Mouse (Mus musculus): ENCODE measurements around the gene Gpr4. TPM values are rescaled to one million over a fixed set of nuclear protein-coding genes. Genes with fewer than 3 reads are reported as not detected.

Gpr4 gene
- total and polyA plus RNA-seq, 2 experiments from 2014 or later, result 3.8 to 4.4 TPM

DNA sequence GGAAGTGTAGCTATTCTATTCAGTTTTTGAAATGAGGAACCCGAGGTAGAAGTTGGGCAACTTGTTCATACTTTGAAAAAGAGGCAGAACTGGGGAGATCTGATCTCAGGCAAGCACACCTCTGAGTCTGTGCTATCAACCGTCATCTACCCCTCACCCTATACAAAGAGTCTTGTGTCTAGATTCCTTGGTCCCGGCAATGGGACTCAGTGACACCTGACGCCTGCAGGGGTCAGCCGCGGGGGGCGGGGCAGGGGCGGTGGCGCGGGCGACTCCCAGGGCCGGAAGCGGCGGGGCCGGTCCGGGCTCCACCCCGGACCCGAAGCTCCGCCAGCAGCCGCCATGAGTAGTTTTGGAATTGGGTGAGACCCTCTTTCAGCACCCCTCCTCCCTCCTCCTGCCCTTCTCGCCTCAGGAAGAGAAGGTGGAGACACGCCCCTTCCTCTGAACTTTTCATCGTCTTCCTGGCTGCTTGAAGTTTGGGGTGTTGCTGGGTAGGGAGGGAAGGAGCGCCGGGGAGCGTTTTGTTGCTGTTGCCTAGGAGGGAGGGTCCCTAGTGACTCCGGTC is 31.4 kb upstream of the Gpr4 start:
- Histone ChIP-seq H3K9ac (replicated peaks; ENCODE audit: low read length) (peak overlapping the region; percentile 25; the same call in 1 of the 2 replicates), H3K4me2 (ENCODE audit: low read depth, low read length) (peak overlapping the region; percentile 54), H3K27ac (no peak overlapping the region), H3K36me3 (ENCODE audit: insufficient read depth, low read length) (peaks cover 6% of the 10 kb centered on the region; the same call in 1 of the 2 replicates), H3K4me3 (ENCODE audit: low read length) (peak overlapping the region; percentile 29), H3K27me3 (ENCODE audit: insufficient read depth, low read length) (0 out of 2 replicates have a peak, but pooled peaks cover 5% of the 10 kb centered on the region), H3K9me3 (ENCODE audit: low read length) (no peaks in the 10 kb centered on the region), H3K4me1 (ENCODE audit: insufficient read depth, low read length) (peaks cover 10% of the 10 kb centered on the region; the same call in 1 of the 2 replicates)
- no peak for TF ChIP-seq CTCF (IDR thresholded peaks at IDR 0.05; ENCODE audit: low read depth)
- DNase-seq (ENCODE audit: low spot score), result no peak
- no peak for ATAC-seq
- 7% methylated on average over 26 of the region's 27 CpGs for WGBS

DNA sequence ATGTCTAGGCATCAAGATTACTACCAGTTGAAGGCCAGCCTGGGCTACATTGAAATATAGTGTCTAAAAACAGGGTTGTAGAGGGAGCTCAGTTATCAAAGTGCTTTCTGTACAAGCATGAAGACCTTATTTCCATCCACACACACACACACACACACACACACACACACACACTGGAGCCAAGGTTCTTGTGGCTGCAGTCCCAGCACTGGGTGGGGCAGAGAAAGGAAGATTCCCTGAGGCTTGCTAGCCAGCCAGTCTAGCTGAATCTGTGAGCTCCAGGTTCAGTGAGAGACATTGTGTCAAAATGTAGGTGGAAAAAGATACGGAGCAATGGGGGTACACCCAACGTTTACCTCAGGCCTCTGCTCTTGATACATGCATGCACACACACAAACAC is 28.1 kb upstream of the Gpr4 start:
- Histone ChIP-seq H3K27me3 (ENCODE audit: insufficient read depth, low read length) (0 out of 2 replicates have a peak, but pooled peaks cover 5% of the 10 kb centered on the region), H3K36me3 (ENCODE audit: insufficient read depth, low read length) (peaks cover 10% of the 10 kb centered on the region; the same call in 1 of the 2 replicates), H3K9me3 (ENCODE audit: low read length) (no peaks in the 10 kb centered on the region), H3K4me3 (ENCODE audit: low read length) (no peak overlapping the region), H3K4me2 (ENCODE audit: low read depth, low read length) (no peak overlapping the region), H3K4me1 (ENCODE audit: insufficient read depth, low read length) (peaks cover 9% of the 10 kb centered on the region; the same call in 1 of the 2 replicates), H3K9ac (replicated peaks; ENCODE audit: low read length) (0 out of 2 replicates have a peak overlapping the region, but pooled peaks have one; percentile 3), H3K27ac (peak overlapping the region; percentile 54; the same call in 1 of the 2 replicates)
- 53% methylated on average over 2 of the region's 2 CpGs for WGBS
- ATAC-seq (no peak), DNase-seq (ENCODE audit: low spot score) (no peak)
- TF ChIP-seq CTCF (IDR thresholded peaks at IDR 0.05; ENCODE audit: low read depth), result no peak

DNA sequence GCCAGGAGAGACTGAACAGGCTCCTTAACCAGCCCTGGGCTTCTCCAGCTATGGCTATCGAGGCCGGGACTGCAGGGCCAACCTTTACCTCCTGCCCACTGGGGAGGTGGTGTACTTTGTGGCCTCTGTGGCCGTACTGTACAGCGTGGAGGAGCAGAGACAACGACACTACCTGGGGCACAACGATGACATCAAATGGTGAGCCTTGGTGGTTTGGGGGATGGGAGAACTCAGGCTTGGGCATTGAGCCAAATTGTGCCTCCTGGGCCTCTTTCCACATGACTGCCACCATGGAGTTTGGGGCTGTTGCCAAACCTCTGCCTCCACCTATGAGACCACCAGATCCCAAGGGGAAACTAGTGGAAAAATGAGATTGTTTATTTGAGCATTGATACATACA is 27.6 kb upstream of the Gpr4 start:
- H3K27ac ChIP-seq, result peak overlapping the region; percentile 54; the same call in 1 of the 2 replicates
- H3K9ac ChIP-seq (replicated peaks; ENCODE audit: low read length), result 0 out of 2 replicates have a peak overlapping the region, but pooled peaks have one; percentile 3
- peaks cover 5% of the 10 kb centered on the region; the same call in 1 of the 2 replicates for H3K4me1 ChIP-seq (ENCODE audit: insufficient read depth, low read length)
- ATAC-seq (0 out of 2 replicates have a peak, but pooled peaks have one; percentile 33), DNase-seq (ENCODE audit: low spot score) (peak; percentile 63)
- peaks cover 10% of the 10 kb centered on the region; the same call in 1 of the 2 replicates for H3K36me3 ChIP-seq (ENCODE audit: insufficient read depth, low read length)
- no peaks in the 10 kb centered on the region for H3K9me3 ChIP-seq (ENCODE audit: low read length)
- no peak overlapping the region for H3K4me3 ChIP-seq (ENCODE audit: low read length)
- H3K4me2 ChIP-seq (ENCODE audit: low read depth, low read length), result no peak overlapping the region
- no peak for TF ChIP-seq CTCF (IDR thresholded peaks at IDR 0.05; ENCODE audit: low read depth)
- WGBS, result 33% methylated on average over 6 of the region's 6 CpGs
- 0 out of 2 replicates have a peak, but pooled peaks cover 2% of the 10 kb centered on the region for H3K27me3 ChIP-seq (ENCODE audit: insufficient read depth, low read length)

DNA sequence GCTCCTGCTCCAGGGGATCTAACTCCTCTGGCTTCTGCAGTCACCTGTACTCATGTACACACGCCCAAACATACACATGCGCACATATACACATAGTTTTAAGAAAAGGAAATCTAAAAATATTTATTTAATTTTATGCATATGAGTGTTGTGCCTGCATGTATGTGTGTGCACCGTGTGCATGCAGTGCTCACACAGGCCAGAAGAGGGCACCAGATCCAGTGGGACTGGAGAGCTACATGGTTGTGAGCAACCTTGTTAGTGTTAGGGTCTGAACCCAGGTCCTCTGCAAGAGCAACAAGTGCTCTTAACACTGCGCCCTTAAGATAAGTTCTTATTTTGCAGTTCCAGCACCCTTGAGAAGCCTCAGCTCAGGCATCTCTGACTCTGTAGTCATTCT is 17.7 kb upstream of the Gpr4 start:
- Histone ChIP-seq H3K27ac (no peak overlapping the region), H3K36me3 (ENCODE audit: insufficient read depth, low read length) (peaks cover 25% of the 10 kb centered on the region), H3K4me3 (ENCODE audit: low read length) (no peak overlapping the region), H3K4me2 (ENCODE audit: low read depth, low read length) (no peak overlapping the region), H3K9me3 (ENCODE audit: low read length) (no peaks in the 10 kb centered on the region), H3K27me3 (ENCODE audit: insufficient read depth, low read length) (no peaks in the 10 kb centered on the region), H3K9ac (replicated peaks; ENCODE audit: low read length) (no peak overlapping the region), H3K4me1 (ENCODE audit: insufficient read depth, low read length) (no peaks in the 10 kb centered on the region)
- 99% methylated on average over 4 of the region's 4 CpGs for WGBS
- TF ChIP-seq CTCF (IDR thresholded peaks at IDR 0.05; ENCODE audit: low read depth), result peak; percentile 49
- DNase-seq (ENCODE audit: low spot score) (no peak), ATAC-seq (no peak)

DNA sequence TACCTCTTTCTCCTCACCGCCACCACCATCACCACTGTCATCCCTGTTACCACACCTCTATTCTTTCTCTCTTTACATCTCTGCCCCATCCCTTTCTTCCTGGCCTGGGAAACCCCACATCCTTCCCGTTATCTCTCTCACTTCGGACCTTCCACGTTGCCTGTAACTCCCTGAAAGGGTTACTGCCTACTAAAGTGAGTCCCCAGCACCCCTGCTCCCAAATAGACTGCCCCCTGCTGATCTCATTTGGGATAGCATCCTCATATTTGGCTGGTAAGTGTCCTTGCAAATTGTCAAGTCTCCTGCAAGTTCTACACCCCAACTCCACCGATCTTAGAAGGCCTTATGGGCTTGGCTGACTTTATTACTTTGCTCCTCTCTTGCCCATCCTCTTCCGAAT is 15.7 kb upstream of the Gpr4 start:
- 67% methylated on average over 6 of the region's 6 CpGs for WGBS
- ATAC-seq (no peak), DNase-seq (ENCODE audit: low spot score) (peak; percentile 48)
- H3K27ac ChIP-seq, result no peak overlapping the region
- H3K9me3 ChIP-seq (ENCODE audit: low read length), result no peaks in the 10 kb centered on the region
- H3K4me1 ChIP-seq (ENCODE audit: insufficient read depth, low read length), result no peaks in the 10 kb centered on the region
- H3K27me3 ChIP-seq (ENCODE audit: insufficient read depth, low read length), result no peaks in the 10 kb centered on the region
- no peak overlapping the region for H3K4me3 ChIP-seq (ENCODE audit: low read length)
- no peak overlapping the region for H3K9ac ChIP-seq (replicated peaks; ENCODE audit: low read length)
- peaks cover 27% of the 10 kb centered on the region for H3K36me3 ChIP-seq (ENCODE audit: insufficient read depth, low read length)
- peak; percentile 61 for TF ChIP-seq CTCF (IDR thresholded peaks at IDR 0.05; ENCODE audit: low read depth)
- H3K4me2 ChIP-seq (ENCODE audit: low read depth, low read length), result no peak overlapping the region

DNA sequence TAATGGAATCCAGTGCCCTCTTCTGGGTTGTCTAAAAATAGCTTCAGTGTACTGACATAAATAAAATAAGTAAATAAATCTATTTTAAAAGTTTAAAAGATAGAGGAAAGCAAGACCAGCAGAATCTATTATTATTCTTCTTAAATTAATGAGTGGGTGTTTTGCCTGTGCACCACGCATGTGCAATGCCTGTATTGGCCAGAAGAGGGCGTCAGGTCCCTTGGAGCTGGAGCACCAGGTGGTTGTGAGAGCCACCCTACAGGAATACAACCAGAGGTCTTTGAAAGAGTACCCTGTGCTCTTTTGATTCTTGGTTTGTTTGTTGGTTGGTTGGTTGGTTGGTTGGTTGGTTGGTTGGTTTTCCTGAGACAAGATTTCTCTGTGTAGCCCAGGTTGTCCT is 14.4 kb upstream of the Gpr4 start:
- no peak for ATAC-seq
- H3K36me3 ChIP-seq (ENCODE audit: insufficient read depth, low read length), result peaks cover 27% of the 10 kb centered on the region; the same call in 1 of the 2 replicates

DNA sequence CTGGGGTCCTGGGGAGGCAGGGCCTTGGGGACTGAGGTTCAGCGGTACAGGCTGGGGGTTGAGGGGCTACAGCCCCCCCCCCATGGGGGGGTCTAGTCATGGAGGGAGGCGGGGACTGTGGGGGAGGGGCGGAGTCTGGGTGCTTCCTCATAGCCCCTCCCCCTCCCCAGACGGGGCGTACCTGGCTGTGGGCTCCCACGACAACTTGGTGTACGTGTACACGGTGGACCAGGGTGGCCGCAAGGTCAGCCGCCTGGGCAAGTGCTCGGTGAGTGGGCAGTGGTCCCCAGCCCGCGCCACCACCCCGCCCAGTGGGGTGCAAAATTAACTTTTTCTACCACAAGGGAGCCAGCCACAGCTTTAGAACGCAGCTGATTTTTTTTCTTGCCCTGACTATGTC is 10.7 kb upstream of the Gpr4 start:
- H3K4me3 ChIP-seq (ENCODE audit: low read length), result no peak overlapping the region
- H3K4me1 ChIP-seq (ENCODE audit: insufficient read depth, low read length), result no peaks in the 10 kb centered on the region
- H3K36me3 ChIP-seq (ENCODE audit: insufficient read depth, low read length), result peaks cover 27% of the 10 kb centered on the region
- H3K9ac ChIP-seq (replicated peaks; ENCODE audit: low read length), result no peak overlapping the region
- H3K9me3 ChIP-seq (ENCODE audit: low read length), result no peaks in the 10 kb centered on the region
- no peaks in the 10 kb centered on the region for H3K27me3 ChIP-seq (ENCODE audit: insufficient read depth, low read length)
- TF ChIP-seq CTCF (IDR thresholded peaks at IDR 0.05; ENCODE audit: low read depth), result no peak
- WGBS, result 75% methylated on average over 8 of the region's 15 CpGs
- H3K4me2 ChIP-seq (ENCODE audit: low read depth, low read length), result no peak overlapping the region
- ATAC-seq (no peak), DNase-seq (ENCODE audit: low spot score) (no peak)
- H3K27ac ChIP-seq, result no peak overlapping the region

More for the DNA sequence above, 14.4 kb upstream of the Gpr4 start:
- H3K4me2 ChIP-seq (ENCODE audit: low read depth, low read length), result no peak overlapping the region
- TF ChIP-seq CTCF (IDR thresholded peaks at IDR 0.05; ENCODE audit: low read depth), result peak; percentile 63
- WGBS, result 27% methylated on average over 2 of the region's 2 CpGs
- no peak overlapping the region for H3K4me3 ChIP-seq (ENCODE audit: low read length)
- DNase-seq (ENCODE audit: low spot score), result no peak
- H3K27ac ChIP-seq, result no peak overlapping the region
- H3K27me3 ChIP-seq (ENCODE audit: insufficient read depth, low read length), result no peaks in the 10 kb centered on the region
- H3K4me1 ChIP-seq (ENCODE audit: insufficient read depth, low read length), result no peaks in the 10 kb centered on the region
- no peaks in the 10 kb centered on the region for H3K9me3 ChIP-seq (ENCODE audit: low read length)
- H3K9ac ChIP-seq (replicated peaks; ENCODE audit: low read length), result no peak overlapping the region
